Mouse (Mus musculus) liver, embryonic 18 days (tissue): ENCODE measurements around the gene Adgrg2. TPM values are rescaled to one million over a fixed set of nuclear protein-coding genes. Genes with fewer than 3 reads are reported as not detected.

ENCODE experiments used
- polyA plus RNA-seq: library from polyadenylated mRNA; depleted of rRNA; stranded (reverse); fragments of >200 nt; gene quantifications from 2 replicates; pipeline ENCODE4 v1.2.3, GENCODE M21; 2012; rRNA removed

Adgrg2 gene
- 3.0 and 3.3 TPM in 2 replicates for polyA plus RNA-seq

GRCm38 (mm10) chrX:160390464-160390956 lies at the start of gene Adgrg2:
TSS of gene Adgrg2 (plus strand) at chrX:160390690.

GRCm38 (mm10) chrX:160502048-160503041 lies 111.9 kb downstream of the Adgrg2 start, which contains the start of gene Phka2:
TSS of gene Phka2 (plus strand) at chrX:160502166.

Other genes starting within 250 kb of the Adgrg2 start
- 14.6 and 15.6 TPM in 2 replicates for gene Phka2, start 111.5 kb downstream of the Adgrg2 start, polyA plus RNA-seq